ENCODE assay signal across 9 mouse cellular contexts in genomic region chr6:136620361-136621139, GRCm38 (mm10). TPM values are rescaled to one million over a fixed set of nuclear protein-coding genes. Genes with fewer than 3 reads are reported as not detected.
DNase-seq lines count a peak whose midpoint lies in the region; ATAC-seq and TF ChIP-seq lines count a peak whose summit lies in the region.
"Had no signal": no experiment of that assay in that cellular context is flagged by ENCODE, and none has a peak within 500 bp of the region (broad histone marks: within the 10 kb centered on the region; RNA-seq: fewer than 3 reads in every experiment).

No protein-coding gene starts in this region.

- peak; percentile 90 for TF ChIP-seq CTCF in lung, postnatal 0 days (IDR thresholded peaks at IDR 0.05)

- no peak overlapping the region for H3K27ac ChIP-seq in hindbrain, embryonic 10.5 days
- H3K27ac ChIP-seq in lung, postnatal 0 days (ENCODE audit: low read length) = no peak overlapping the region

- no peaks in the 10 kb centered on the region for H3K36me3 ChIP-seq in hindbrain, embryonic 10.5 days
- H3K36me3 ChIP-seq in lung, postnatal 0 days (ENCODE audit: insufficient read depth, low read length) = no peaks in the 10 kb centered on the region

- 49% methylated on average over 17 of the region's 17 CpGs for WGBS in hindbrain, embryonic 10.5 days
- WGBS in lung, postnatal 0 days = 30% methylated on average over 17 of the region's 17 CpGs

- H3K4me2 ChIP-seq in lung, postnatal 0 days (replicated peaks; ENCODE audit: low read depth, low read length) = peak overlapping the region; percentile 40; the same call in 1 of the 2 replicates

- no peaks in the 10 kb centered on the region for H3K9me3 ChIP-seq in hindbrain, embryonic 10.5 days
- no peaks in the 10 kb centered on the region for H3K9me3 ChIP-seq in lung, postnatal 0 days (ENCODE audit: low read length)

- H3K4me3 ChIP-seq in hindbrain, embryonic 10.5 days = peak overlapping the region; percentile 4; the same call in 1 of the 2 replicates
- H3K4me3 ChIP-seq in lung, postnatal 0 days (ENCODE audit: low read depth, low read length) = no peak overlapping the region
- H3K4me3 ChIP-seq: myocyte had no signal

- ATAC-seq in frontal cortex, adult (ENCODE audit: low TSS enrichment) = peak; percentile 93
- ATAC-seq in lung, postnatal 0 days = peak; percentile 73

- H3K27me3 ChIP-seq in hindbrain, embryonic 10.5 days (ENCODE audit: insufficient read depth, poor library complexity, severe bottlenecking) = no peaks in the 10 kb centered on the region
- H3K27me3 ChIP-seq in lung, postnatal 0 days (replicated peaks; ENCODE audit: insufficient read depth, low read length) = no peaks in the 10 kb centered on the region

- TF ChIP-seq EP300 in lung, postnatal 0 days (IDR thresholded peaks at IDR 0.05) = no peak

- H3K4me1 ChIP-seq in hindbrain, embryonic 10.5 days (replicated peaks) = no peaks in the 10 kb centered on the region; the same call in 1 of the 2 replicates
- no peaks in the 10 kb centered on the region for H3K4me1 ChIP-seq in lung, postnatal 0 days (ENCODE audit: insufficient read depth, low read depth, low read length)

- peak; percentile 91 for DNase-seq in NIH3T3 (ENCODE audit: low read depth)
- DNase-seq in cerebellum, adult 9-11 months = peak; percentile 54
- DNase-seq in hindbrain, embryonic 10.5 days (ENCODE audit: low spot score) = peak; percentile 86
- DNase-seq in layer of hippocampus, adult 9-11 months = peak; percentile 72
- peak; percentile 80 for DNase-seq in lung, postnatal 0 days (ENCODE audit: low spot score)
- DNase-seq in right cerebral cortex, postnatal 10 days (ENCODE audit: low spot score in 2 of 2) = peak; percentile 77 to 85
- peak; percentile 51 for DNase-seq in urinary bladder, postnatal 10 days (ENCODE audit: low spot score)

- no peak overlapping the region for H3K9ac ChIP-seq in lung, postnatal 0 days (replicated peaks; ENCODE audit: low read depth)

RNA-seq across cellular contexts. Expression of gene Plbd1, which starts 41.2 kb away (rescaled TPM):
- 1.8 TPM in 2 replicates for polyA plus RNA-seq in hindbrain, embryonic 10.5 days (2016; fragmentation: Nextera tagmentation; extraction: Ambion mirVana)
- polyA plus RNA-seq in lung, postnatal 0 days (2015; fragmentation: Nextera tagmentation; extraction: Ambion mirVana) = 6.0 and 7.2 TPM in 2 replicates
